Mouse (Mus musculus): Measurements from ENCODE around the gene Mcts2.

- TF ChIP-seq CTCF (IDR thresholded peaks at IDR 0.05; ENCODE audit: low read depth, low read length), result no peak
- TF ChIP-seq POLR2A (IDR thresholded peaks at IDR 0.05; ENCODE audit: insufficient read depth, low read length), result no peak
- no peak for TF ChIP-seq EP300 (IDR thresholded peaks at IDR 0.05; ENCODE audit: insufficient read depth, low read depth, low read length)
Measured at GRCm38 (mm10) chr2:152683086-152683485, 3.7 kb upstream of the Mcts2 start.

Measured in ES-Bruce4 (cell line).